Mouse (Mus musculus) common myeloid progenitor, adult 5-6 weeks (primary cell): ENCODE measurements at regions not wholly inside any gene's neighbourhood (a gene's known extent, or its start where the extent isn't known, plus 50 kb on each side); places are given as distances from the start of the nearest gene placed in this dataset.

Source experiments
- ATAC-seq: replicated peaks from 2 replicates; pipeline ENCODE4 v1.8.0; 2016; ENCODE audit warnings: low read depth, mild to moderate bottlenecking, moderate TSS enrichment, inconsistent platforms; ENCODE audit not compliant: poor library complexity, severe bottlenecking

GRCm38 (mm10) chr4:97132650-97133049 lies 50.3 kb downstream of the Gm10192 start:
- ATAC-seq: no peak

DNA sequence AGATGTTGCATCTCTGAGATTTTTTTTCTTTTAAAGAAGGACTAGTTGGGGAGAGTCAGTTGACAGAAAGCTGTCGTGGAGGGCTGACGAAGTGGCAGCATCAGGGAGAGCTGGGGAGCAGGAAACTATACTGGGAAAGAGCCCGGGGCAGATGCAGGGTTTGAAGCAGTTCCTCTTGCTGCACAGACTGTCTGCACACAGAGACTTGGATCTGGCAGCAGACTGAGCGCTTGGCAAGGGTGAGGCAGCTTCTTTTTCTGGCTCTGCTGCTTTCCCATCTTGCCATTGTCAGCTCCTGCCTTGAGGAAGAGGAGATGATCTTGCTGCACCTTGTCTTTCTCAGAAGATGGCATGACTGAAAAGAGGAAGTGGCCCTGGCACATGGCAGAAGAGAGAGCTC lies 55.2 kb downstream of the Gm10192 start:
- no peak for ATAC-seq

DNA sequence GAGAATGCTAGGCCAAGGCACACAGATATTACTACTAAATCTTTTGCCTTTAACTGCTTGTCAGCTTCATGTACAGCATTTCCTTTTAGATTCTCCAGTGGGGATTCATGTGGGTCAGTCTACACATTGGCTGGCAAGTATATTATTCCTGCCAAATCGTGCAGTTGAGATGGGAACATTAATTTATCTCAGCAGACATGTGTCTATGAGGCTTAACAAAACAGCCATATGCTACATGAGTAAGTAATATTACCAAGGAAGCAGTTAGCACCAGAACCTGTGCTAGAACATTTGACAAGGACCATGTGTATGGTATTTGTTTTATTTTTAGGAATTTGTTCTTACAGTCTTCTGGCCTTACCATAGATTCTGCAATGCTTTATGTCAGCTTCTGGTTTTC lies 59.1 kb downstream of the Gm10192 start:
- no peak for ATAC-seq

DNA sequence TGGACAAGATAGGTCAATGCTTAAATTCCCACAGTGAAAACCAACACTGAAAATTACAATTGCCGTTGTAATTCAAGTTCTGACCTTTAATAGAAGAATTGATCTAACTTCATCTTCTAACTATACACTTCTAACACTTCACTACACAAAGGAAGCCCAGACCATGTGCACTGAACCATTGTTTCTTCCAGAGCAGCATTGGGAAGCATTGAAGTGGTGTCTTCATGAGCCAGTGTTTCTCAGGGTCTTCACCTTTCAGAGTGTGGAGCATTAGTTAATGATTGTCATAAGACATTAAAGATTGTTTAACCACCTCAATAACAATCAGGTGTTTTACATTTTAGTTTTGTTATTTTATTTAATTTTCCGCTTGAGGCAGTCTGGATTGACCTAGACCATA lies 61.0 kb downstream of the Gm10192 start:
- no peak for ATAC-seq

- no peak for ATAC-seq
Measured at GRCm38 (mm10) chr4:97119459-97119858, 63.5 kb downstream of the Gm10192 start.

GRCm38 (mm10) chr4:97117016-97117415 lies 66.0 kb downstream of the Gm10192 start:
- ATAC-seq: no peak

- ATAC-seq: no peak
Measured at GRCm38 (mm10) chr4:97102752-97103052, 80.3 kb downstream of the Gm10192 start.

- ATAC-seq: no peak
Measured at GRCm38 (mm10) chr4:97101911-97102751, 80.8 kb downstream of the Gm10192 start.

GRCm38 (mm10) chr4:97099721-97100120 lies 83.2 kb downstream of the Gm10192 start:
- ATAC-seq: no peak

GRCm38 (mm10) chr4:97093576-97093975 lies 89.4 kb downstream of the Gm10192 start:
- no peak for ATAC-seq

GRCm38 (mm10) chr4:97050735-97051134 lies 132.2 kb downstream of the Gm10192 start:
- no peak for ATAC-seq

DNA sequence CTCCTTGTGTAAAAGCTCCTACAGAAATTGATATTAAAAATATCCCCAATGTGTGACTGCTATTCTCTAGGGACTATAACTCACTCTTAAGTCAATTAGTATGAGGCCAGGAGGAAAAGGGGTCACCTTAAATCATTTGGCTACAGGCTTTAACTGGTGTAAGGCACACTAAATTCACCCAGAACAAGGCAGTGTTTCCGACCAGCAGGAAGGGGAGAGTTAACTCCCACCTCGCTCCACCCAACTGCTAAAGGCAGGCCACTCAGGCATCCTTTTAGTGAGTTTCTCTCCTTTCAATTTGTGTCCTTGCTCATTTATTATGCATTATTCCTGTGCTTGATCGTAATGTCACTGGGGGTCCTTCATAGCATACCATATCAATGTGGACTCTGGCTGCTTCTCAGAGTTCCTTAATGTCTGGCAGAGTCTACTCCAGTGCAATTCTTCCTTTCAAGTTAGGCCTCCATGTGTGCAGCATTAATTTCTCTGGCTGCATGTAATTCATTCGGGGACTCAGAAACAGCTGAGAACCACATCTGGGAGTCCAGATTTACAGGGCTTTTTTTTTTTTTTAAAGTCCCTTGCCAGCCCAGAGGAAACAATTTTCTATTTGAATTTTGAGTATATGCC lies 133.8 kb downstream of the Gm10192 start:
- ATAC-seq: no peak

GRCm38 (mm10) chr4:97037693-97038348 lies 145.1 kb downstream of the Gm10192 start:
- ATAC-seq: 0 out of 2 replicates have a peak, but pooled peaks have one; percentile 47

DNA sequence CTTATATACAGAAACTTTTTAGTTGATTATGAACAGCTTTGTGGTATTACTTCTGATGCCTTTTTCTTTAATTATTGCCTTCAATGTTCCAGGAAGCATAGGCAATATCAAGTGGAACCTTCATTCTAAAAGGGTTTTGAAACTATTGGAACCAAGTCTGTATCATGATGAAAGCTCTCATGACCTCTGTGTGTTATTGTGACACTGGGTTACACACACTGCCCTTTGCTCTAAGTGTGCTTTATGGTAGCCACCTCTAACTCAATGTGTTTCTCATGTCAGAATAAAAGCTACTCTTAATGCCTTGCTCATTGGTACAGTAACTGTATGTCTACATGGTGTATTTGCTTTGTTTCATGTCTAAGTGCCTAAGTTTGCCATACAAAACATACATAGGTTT lies 154.0 kb downstream of the Gm10192 start:
- no peak for ATAC-seq

DNA sequence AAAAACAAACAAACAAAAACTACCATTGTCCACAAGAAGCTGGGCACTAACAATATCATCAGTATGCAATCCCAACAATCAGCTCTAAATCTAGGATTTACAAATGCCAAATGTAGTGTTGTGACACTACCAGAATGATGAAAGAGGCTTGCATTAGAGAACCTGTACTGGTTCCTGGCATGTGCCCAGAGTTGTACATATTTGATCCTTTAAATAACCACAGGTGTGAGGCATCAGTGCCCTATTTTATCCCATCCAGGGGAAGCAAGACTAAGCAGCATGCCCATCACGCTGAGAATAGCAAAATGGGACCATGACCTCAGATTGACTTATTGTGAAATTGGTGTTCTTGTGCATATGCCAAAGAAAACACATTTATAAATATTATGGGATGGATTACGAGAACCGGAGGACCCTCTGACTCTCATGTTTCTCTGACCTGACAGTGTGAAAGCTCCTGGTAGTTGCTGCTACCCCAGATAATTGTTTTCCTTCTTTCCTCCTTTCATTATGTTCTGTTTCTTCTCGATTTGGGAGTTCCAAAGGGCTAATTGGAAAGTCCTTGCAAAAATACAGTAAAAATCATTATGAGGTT lies 157.4 kb downstream of the Gm10192 start:
- no peak for ATAC-seq

GRCm38 (mm10) chr4:97001321-97001720 lies 181.6 kb downstream of the Gm10192 start:
- no peak for ATAC-seq

DNA sequence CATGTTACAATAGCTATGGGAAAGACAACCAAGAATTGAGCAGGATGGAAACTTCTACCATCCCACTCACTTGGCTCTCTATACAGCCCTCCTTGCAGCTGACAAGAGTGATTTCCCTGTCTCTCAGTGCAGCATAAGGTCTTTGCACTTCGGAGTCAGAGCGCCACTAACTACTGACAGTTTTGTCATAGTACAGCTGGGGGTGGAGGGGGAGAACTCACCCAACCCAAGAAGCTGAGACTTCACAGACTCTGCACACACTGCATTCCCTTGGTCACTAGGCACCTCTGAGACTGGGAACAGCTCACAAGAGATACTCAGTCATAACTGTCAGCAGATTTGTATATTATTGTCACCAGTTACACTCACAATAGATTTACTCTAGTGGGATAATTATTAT lies 195.3 kb upstream of the Gm12695 start:
- ATAC-seq: no peak

- ATAC-seq: no peak
Measured at GRCm38 (mm10) chr4:96979876-96980275, 194.9 kb upstream of the Gm12695 start.

GRCm38 (mm10) chr4:96974935-96975334 lies 189.9 kb upstream of the Gm12695 start:
- ATAC-seq: no peak

- ATAC-seq: no peak
Measured at GRCm38 (mm10) chr4:96973804-96974203, 188.8 kb upstream of the Gm12695 start.

DNA sequence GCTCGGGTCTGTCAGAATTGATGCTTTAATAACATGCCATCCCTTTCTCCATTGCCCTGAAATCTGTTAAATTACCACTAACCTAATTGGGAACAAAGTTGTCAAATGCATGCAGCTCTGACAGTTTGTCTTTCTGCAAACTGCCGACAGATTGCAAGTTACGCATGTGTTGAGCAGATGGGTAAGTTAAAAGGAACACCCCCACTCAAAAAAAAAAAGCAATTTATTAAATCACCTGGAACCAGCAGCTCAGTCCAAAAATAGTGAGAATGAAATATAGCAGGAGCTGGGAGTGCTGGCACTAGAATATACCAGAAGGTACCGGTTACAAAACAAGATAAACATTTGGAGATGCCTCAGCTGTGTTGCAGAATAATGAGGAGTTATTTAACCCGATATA lies 184.2 kb upstream of the Gm12695 start:
- no peak for ATAC-seq
